Mouse (Mus musculus): ENCODE measurements at regions not wholly inside any gene's neighbourhood (a gene's known extent, or its start where the extent isn't known, plus 50 kb on each side); places are given as distances from the start of the nearest gene placed in this dataset.

GRCm38 (mm10) chr11:27280791-27281190, 687.0 kb upstream of the Vrk2 start:
- in situ Hi-C loops (cut with MboI, MseI), result no loop called here

GRCm38 (mm10) chr11:27264253-27264652, 670.5 kb upstream of the Vrk2 start:
- in situ Hi-C loops (cut with MboI, MseI), result loop anchor here in 1 of 2 experiments (10.0 kb wide), 1 partner anchor 1811 kb away; no protein-coding TSS in a partner anchor

GRCm38 (mm10) chr11:27258521-27258920, 664.7 kb upstream of the Vrk2 start:
- in situ Hi-C loops (cut with MboI, MseI), result no loop called here

- in situ Hi-C loops (cut with MboI, MseI), result no loop called here
These were observed 642.1 kb upstream of the Vrk2 start for GRCm38 (mm10) chr11:27235884-27236283.

GRCm38 (mm10) chr11:27226454-27226853, 632.7 kb upstream of the Vrk2 start:
- in situ Hi-C loops (cut with MboI, MseI), result no loop called here

GRCm38 (mm10) chr11:27222436-27222835, 628.6 kb upstream of the Vrk2 start:
- in situ Hi-C loops (cut with MboI, MseI), result loop anchor here in 1 of 2 experiments (25.0 kb wide), 1 partner anchor 1890 kb away; no protein-coding TSS in a partner anchor

- in situ Hi-C loops (cut with MboI, MseI), result loop anchor here in 1 of 2 experiments (25.0 kb wide), 1 partner anchor 1890 kb away; no protein-coding TSS in a partner anchor
These were observed 628.2 kb upstream of the Vrk2 start for GRCm38 (mm10) chr11:27221956-27222355.

GRCm38 (mm10) chr11:27219715-27220699, 626.2 kb upstream of the Vrk2 start:
- in situ Hi-C loops (cut with MboI, MseI), result loop anchor here in 1 of 2 experiments (25.0 kb wide), 1 partner anchor 1892 kb away; no protein-coding TSS in a partner anchor

- in situ Hi-C loops (cut with MboI, MseI), result loop anchor here in 1 of 2 experiments (25.0 kb wide), 1 partner anchor 1897 kb away; no protein-coding TSS in a partner anchor
These were observed 622.0 kb upstream of the Vrk2 start for GRCm38 (mm10) chr11:27215752-27216151.

- in situ Hi-C loops (cut with MboI, MseI), result loop anchor here in 1 of 2 experiments (25.0 kb wide), 1 partner anchor 1909 kb away; no protein-coding TSS in a partner anchor
These were observed 609.8 kb upstream of the Vrk2 start for GRCm38 (mm10) chr11:27203330-27204214.

- in situ Hi-C loops (cut with MboI, MseI), result no loop called here
These were observed 590.2 kb upstream of the Vrk2 start for GRCm38 (mm10) chr11:27184035-27184434.

- in situ Hi-C loops (cut with MboI, MseI), result no loop called here
These were observed 589.6 kb upstream of the Vrk2 start for GRCm38 (mm10) chr11:27183422-27183821.

- in situ Hi-C loops (cut with MboI, MseI), result no loop called here
These were observed 566.6 kb upstream of the Vrk2 start for GRCm38 (mm10) chr11:27160411-27160810.

All from T-helper 17 cell (primary cell).